Mouse (Mus musculus): ENCODE results near the gene Rap1a.

DNA sequence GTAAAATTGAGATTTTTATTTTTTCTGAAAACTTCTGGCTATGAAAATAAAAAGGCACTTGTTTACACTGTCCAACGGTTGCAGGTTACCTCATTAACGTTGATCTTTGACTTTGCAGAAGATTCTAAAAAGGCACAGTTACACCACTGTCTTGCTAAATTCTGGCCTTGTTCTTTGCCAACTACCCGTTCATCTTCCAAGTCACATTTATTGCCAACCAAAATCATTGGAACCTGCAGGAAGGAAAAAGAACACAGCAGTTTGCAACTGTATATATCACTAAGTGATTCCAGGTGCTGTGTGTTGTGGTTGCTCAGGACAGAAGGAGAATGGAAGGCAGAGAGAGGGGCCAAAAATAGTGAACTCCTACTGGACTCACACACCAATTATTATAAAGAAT, 63.5 kb downstream of the Rap1a start:
- TF ChIP-seq CTCF (IDR thresholded peaks at IDR 0.05; ENCODE audit: low read depth, low read length) (no peak), POLR2A (IDR thresholded peaks at IDR 0.05; ENCODE audit: borderline replicate concordance, low read depth, low read length) (no peak)
